Mouse (Mus musculus): ENCODE results near the gene Naa35.

- TF ChIP-seq CTCF (IDR thresholded peaks at IDR 0.05; ENCODE audit: low read depth, low read length) = no peak
- TF ChIP-seq POLR2A (IDR thresholded peaks at IDR 0.05; ENCODE audit: borderline replicate concordance, low read depth, low read length) = no peak
Measured at GRCm38 (mm10) chr13:59669946-59670345, 84.9 kb downstream of the Naa35 start.

Data from bone marrow macrophage, adult 2 months (primary cell).